Mouse (Mus musculus): ENCODE measurements around the gene Pmfbp1. TPM values are rescaled to one million over a fixed set of nuclear protein-coding genes. Genes with fewer than 3 reads are reported as not detected.

The Pmfbp1 gene
- polyA plus RNA-seq, 1 experiment from 2014 or later: 2.1 TPM

DNA sequence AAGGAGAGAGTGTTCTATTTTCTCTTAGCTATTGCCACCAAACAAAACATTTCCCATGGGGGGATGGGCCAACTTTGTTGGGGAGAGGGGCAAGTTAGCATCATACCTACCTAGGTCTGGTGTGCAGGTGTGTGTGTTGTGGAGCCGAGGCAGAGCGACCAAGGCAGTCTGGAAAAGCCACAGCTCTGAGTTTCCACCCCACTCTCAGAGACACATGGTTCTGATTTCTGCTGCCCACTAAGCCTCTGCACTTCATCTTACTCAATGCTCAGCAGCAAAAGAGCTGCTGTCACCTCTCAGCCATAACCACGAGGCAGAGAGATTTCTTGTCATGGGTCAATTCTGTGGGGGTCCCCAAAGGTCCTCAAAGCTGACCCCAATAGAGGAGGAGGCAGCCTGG lies 28.8 kb upstream of the Pmfbp1 start:
- no peak for DNase-seq (ENCODE audit: low spot score)

DNA sequence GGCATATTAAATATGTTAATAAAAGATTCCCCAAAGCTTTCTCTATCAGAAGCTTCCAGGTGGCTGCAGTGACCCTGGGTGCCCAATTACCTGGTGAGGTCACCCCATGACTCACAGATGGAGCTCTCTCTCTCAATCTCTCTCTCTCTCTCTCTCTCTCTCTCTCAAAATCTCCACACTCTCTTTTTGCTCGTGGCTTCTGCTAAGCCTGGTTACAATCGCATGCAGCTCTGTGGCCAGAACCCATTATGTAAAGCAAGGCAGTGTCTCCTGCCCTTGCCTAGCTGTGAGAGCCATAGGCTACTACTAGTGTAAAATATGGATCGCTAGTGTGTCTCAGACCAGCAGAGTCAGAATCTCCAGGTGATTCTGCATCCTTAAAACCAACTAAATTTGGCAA lies 28.1 kb upstream of the Pmfbp1 start:
- ATAC-seq (ENCODE audit: insufficient read depth, low FRiP score, low TSS enrichment) (no peak), DNase-seq (ENCODE audit: low spot score) (no peak)
- no peak overlapping the region for H3K27ac ChIP-seq (ENCODE audit: low read depth, low read length)
- H3K4me3 ChIP-seq (ENCODE audit: low read depth, low read length): no peak overlapping the region
- no peak overlapping the region for H3K9ac ChIP-seq (ENCODE audit: low read length)
- H3K27me3 ChIP-seq (ENCODE audit: control insufficient read depth, insufficient read depth, low read length): no peaks in the 10 kb centered on the region
- WGBS: 68% methylated on average over 3 of the region's 3 CpGs
- H3K36me3 ChIP-seq (ENCODE audit: control insufficient read depth, insufficient read depth, low read length): no peaks in the 10 kb centered on the region
- no peaks in the 10 kb centered on the region for H3K9me3 ChIP-seq (ENCODE audit: control insufficient read depth, low read length)
- no peak overlapping the region for H3K4me2 ChIP-seq (ENCODE audit: low read depth)
- H3K4me1 ChIP-seq (ENCODE audit: control insufficient read depth, insufficient read depth, low read length): peaks cover 21% of the 10 kb centered on the region

More for the DNA sequence above, 28.8 kb upstream of the Pmfbp1 start:
- H3K36me3 ChIP-seq (ENCODE audit: control insufficient read depth, insufficient read depth, low read length): no peaks in the 10 kb centered on the region
- H3K4me1 ChIP-seq (ENCODE audit: control insufficient read depth, insufficient read depth, low read length): peaks cover 21% of the 10 kb centered on the region
- no peak overlapping the region for H3K4me3 ChIP-seq (ENCODE audit: low read depth, low read length)
- no peak overlapping the region for H3K9ac ChIP-seq (ENCODE audit: low read length)
- peak overlapping the region; percentile 53 for H3K27ac ChIP-seq (ENCODE audit: low read depth, low read length)
- H3K27me3 ChIP-seq (ENCODE audit: control insufficient read depth, insufficient read depth, low read length): no peaks in the 10 kb centered on the region
- no peak overlapping the region for H3K4me2 ChIP-seq (ENCODE audit: low read depth)
- 63% methylated on average over 3 of the region's 3 CpGs for WGBS
- no peaks in the 10 kb centered on the region for H3K9me3 ChIP-seq (ENCODE audit: control insufficient read depth, low read length)
- ATAC-seq (ENCODE audit: insufficient read depth, low FRiP score, low TSS enrichment): no peak

DNA sequence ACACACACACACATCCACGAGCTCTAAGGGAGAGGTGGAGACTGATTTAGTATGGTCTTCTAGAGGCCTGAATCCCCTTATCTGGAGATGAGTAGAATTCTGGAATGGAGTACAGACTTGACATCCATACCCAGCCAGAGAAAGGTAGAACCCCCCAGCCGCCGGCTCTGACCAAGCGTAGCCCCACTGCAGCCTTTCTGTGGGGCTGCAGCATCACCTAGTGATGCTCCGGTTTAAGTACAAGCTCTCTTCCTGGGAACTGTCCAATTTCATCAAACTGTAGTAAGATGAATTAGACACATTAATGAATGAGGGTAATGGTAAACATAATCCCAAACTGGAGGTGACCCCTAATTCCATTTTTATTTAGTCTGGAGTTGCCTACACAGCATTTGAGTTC lies 26.3 kb upstream of the Pmfbp1 start:
- no peak overlapping the region for H3K4me2 ChIP-seq (ENCODE audit: low read depth)
- DNase-seq (ENCODE audit: low spot score): peak; percentile 50
- no peak overlapping the region for H3K9ac ChIP-seq (ENCODE audit: low read length)
- H3K9me3 ChIP-seq (ENCODE audit: control insufficient read depth, low read length): no peaks in the 10 kb centered on the region
- H3K27ac ChIP-seq (ENCODE audit: low read depth, low read length): no peak overlapping the region
- 35% methylated on average over 5 of the region's 5 CpGs for WGBS
- H3K36me3 ChIP-seq (ENCODE audit: control insufficient read depth, insufficient read depth, low read length): no peaks in the 10 kb centered on the region
- H3K4me3 ChIP-seq (ENCODE audit: low read depth, low read length): no peak overlapping the region
- H3K4me1 ChIP-seq (ENCODE audit: control insufficient read depth, insufficient read depth, low read length): peaks cover 21% of the 10 kb centered on the region
- H3K27me3 ChIP-seq (ENCODE audit: control insufficient read depth, insufficient read depth, low read length): no peaks in the 10 kb centered on the region
- ATAC-seq (ENCODE audit: insufficient read depth, low FRiP score, low TSS enrichment): no peak

DNA sequence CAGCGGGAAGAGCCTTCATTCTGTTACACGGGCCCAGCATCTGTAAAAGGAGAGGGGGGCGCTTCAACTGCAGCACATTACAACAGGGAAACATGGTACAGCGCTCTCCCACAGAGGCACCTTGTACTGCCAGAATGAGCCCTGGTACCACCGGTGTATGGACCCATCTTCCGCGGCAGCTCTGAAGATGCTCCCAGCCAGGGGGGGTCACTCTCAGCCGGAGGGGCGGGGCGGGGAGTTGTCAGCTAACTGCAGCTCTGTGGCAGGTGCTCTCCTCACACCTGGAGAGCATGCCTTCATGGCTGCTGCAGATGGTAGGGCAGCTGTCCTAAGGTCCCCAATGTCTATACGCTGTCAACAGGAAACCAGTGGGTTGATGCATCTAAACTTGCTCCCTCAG lies 25.7 kb upstream of the Pmfbp1 start:
- WGBS: 92% methylated on average over 11 of the region's 11 CpGs
- Histone ChIP-seq H3K27ac (ENCODE audit: low read depth, low read length) (no peak overlapping the region), H3K9ac (ENCODE audit: low read length) (no peak overlapping the region), H3K4me3 (ENCODE audit: low read depth, low read length) (no peak overlapping the region), H3K27me3 (ENCODE audit: control insufficient read depth, insufficient read depth, low read length) (no peaks in the 10 kb centered on the region), H3K36me3 (ENCODE audit: control insufficient read depth, insufficient read depth, low read length) (no peaks in the 10 kb centered on the region), H3K4me1 (ENCODE audit: control insufficient read depth, insufficient read depth, low read length) (peaks cover 21% of the 10 kb centered on the region), H3K4me2 (ENCODE audit: low read depth) (no peak overlapping the region), H3K9me3 (ENCODE audit: control insufficient read depth, low read length) (no peaks in the 10 kb centered on the region)
- no peak for ATAC-seq (ENCODE audit: insufficient read depth, low FRiP score, low TSS enrichment)
- DNase-seq (ENCODE audit: low spot score): no peak

DNA sequence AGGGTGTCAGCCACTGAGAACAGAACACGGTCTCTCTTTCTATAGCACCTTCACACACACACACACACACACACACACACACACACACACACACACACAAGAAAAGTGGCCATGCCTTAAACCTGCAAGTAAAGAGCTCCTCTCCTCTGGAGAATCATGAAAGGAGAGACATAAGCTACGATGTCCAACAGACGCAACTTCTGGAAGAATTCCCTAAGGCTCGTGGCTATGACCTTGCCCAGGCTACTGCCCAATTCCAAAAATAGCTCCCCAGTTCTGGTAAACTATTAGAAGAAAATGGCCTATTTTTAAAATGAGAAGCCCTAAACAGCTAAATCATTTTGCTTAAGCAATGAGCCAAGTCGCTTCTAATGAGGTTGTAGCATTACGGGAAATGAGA lies 22.0 kb upstream of the Pmfbp1 start:
- Histone ChIP-seq H3K36me3 (ENCODE audit: control insufficient read depth, insufficient read depth, low read length) (no peaks in the 10 kb centered on the region), H3K27ac (ENCODE audit: low read depth, low read length) (no peak overlapping the region), H3K27me3 (ENCODE audit: control insufficient read depth, insufficient read depth, low read length) (no peaks in the 10 kb centered on the region), H3K9ac (ENCODE audit: low read length) (no peak overlapping the region), H3K4me3 (ENCODE audit: low read depth, low read length) (no peak overlapping the region), H3K4me1 (ENCODE audit: control insufficient read depth, insufficient read depth, low read length) (no peaks in the 10 kb centered on the region), H3K4me2 (ENCODE audit: low read depth) (no peak overlapping the region), H3K9me3 (ENCODE audit: control insufficient read depth, low read length) (no peaks in the 10 kb centered on the region)
- DNase-seq (ENCODE audit: low spot score) (no peak), ATAC-seq (ENCODE audit: insufficient read depth, low FRiP score, low TSS enrichment) (no peak)
- WGBS: 84% methylated on average over 6 of the region's 6 CpGs

DNA sequence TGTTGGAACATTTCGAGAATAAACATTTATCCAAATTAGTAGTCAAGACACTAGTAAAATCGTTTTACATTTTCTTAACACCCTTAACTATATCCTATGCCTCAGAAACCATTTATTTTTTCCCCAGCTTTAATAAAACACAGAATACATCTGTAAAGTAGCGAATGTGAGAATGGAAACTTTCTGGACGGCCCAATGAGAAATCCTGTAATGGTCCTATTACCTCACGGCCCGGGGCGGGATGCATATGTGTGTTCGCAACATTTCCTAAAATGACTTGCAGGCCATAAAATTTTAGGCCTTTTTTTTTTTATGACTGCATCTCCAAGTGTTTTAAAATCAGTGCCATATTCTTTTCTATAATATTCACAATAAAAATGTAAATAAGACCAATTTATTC lies 21.4 kb upstream of the Pmfbp1 start:
- Histone ChIP-seq H3K27me3 (ENCODE audit: control insufficient read depth, insufficient read depth, low read length) (no peaks in the 10 kb centered on the region), H3K27ac (ENCODE audit: low read depth, low read length) (no peak overlapping the region), H3K4me1 (ENCODE audit: control insufficient read depth, insufficient read depth, low read length) (no peaks in the 10 kb centered on the region), H3K36me3 (ENCODE audit: control insufficient read depth, insufficient read depth, low read length) (no peaks in the 10 kb centered on the region), H3K4me2 (ENCODE audit: low read depth) (no peak overlapping the region), H3K4me3 (ENCODE audit: low read depth, low read length) (no peak overlapping the region), H3K9me3 (ENCODE audit: control insufficient read depth, low read length) (no peaks in the 10 kb centered on the region), H3K9ac (ENCODE audit: low read length) (no peak overlapping the region)
- WGBS: 83% methylated on average over 8 of the region's 8 CpGs
- DNase-seq (ENCODE audit: low spot score) (no peak), ATAC-seq (ENCODE audit: insufficient read depth, low FRiP score, low TSS enrichment) (no peak)

DNA sequence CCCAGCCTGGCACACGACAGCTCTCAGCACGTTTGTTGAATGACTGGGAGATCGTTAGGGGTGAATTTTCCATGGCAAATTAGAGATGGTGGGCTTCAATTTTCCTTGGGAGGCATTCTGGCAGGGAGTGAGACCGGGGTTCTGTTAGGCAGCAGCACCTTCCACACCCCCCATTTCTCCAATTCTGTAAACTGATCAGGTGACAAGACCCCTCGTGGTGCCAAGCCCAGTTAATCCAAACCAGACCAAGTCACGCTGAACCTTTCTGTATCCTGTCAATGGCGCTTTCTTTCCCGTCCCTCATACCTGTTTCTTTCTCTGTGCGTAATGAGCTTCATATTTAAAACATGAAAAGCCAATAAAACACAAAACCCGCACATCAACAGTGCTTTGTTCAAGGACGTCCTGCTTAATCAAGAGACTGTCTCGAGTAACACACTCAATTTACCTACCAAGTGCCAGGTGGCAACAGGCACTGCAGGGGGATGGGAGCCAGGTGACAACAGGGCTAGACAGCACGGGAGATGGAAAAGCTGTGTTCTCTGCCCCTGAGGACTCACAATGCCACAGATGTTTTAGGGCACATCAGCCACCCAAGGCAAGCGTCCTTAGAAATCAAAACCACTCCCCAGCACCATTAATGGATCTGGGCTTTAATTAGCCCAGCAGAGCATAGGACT lies 19.2 kb upstream of the Pmfbp1 start:
- ATAC-seq (ENCODE audit: insufficient read depth, low FRiP score, low TSS enrichment) (no peak), DNase-seq (ENCODE audit: low spot score) (no peak)
- Histone ChIP-seq H3K9ac (ENCODE audit: low read length) (no peak overlapping the region), H3K36me3 (ENCODE audit: control insufficient read depth, insufficient read depth, low read length) (no peaks in the 10 kb centered on the region), H3K4me3 (ENCODE audit: low read depth, low read length) (no peak overlapping the region), H3K4me1 (ENCODE audit: control insufficient read depth, insufficient read depth, low read length) (no peaks in the 10 kb centered on the region), H3K27me3 (ENCODE audit: control insufficient read depth, insufficient read depth, low read length) (no peaks in the 10 kb centered on the region), H3K4me2 (ENCODE audit: low read depth) (no peak overlapping the region), H3K9me3 (ENCODE audit: control insufficient read depth, low read length) (no peaks in the 10 kb centered on the region), H3K27ac (ENCODE audit: low read depth, low read length) (no peak overlapping the region)
- WGBS: 65% methylated on average over 14 of the region's 14 CpGs

DNA sequence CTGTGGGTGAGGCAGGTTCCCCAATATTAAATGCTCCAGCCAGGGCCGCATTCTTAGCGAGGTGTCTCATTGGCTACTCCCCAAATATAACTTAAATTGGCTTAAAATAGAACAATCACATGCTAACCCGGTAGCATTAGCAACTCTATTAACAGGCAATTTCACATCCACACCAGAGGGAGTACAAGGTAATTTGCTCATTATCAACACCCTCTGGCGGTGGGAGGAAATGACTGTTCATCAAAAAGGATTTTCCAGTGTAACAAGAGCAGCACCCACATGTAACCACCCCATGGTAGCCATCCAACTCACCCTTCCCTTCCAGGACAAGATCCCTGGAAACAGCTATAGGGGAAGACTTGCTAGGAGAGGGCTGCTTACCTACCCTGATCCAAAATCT lies 18.4 kb upstream of the Pmfbp1 start:
- H3K36me3 ChIP-seq (ENCODE audit: control insufficient read depth, insufficient read depth, low read length): no peaks in the 10 kb centered on the region
- no peak overlapping the region for H3K4me3 ChIP-seq (ENCODE audit: low read depth, low read length)
- H3K9me3 ChIP-seq (ENCODE audit: control insufficient read depth, low read length): no peaks in the 10 kb centered on the region
- H3K9ac ChIP-seq (ENCODE audit: low read length): no peak overlapping the region
- 78% methylated on average over 4 of the region's 4 CpGs for WGBS
- H3K4me1 ChIP-seq (ENCODE audit: control insufficient read depth, insufficient read depth, low read length): no peaks in the 10 kb centered on the region
- ATAC-seq (ENCODE audit: insufficient read depth, low FRiP score, low TSS enrichment) (no peak), DNase-seq (ENCODE audit: low spot score) (no peak)
- H3K27ac ChIP-seq (ENCODE audit: low read depth, low read length): no peak overlapping the region
- no peak overlapping the region for H3K4me2 ChIP-seq (ENCODE audit: low read depth)
- no peaks in the 10 kb centered on the region for H3K27me3 ChIP-seq (ENCODE audit: control insufficient read depth, insufficient read depth, low read length)

DNA sequence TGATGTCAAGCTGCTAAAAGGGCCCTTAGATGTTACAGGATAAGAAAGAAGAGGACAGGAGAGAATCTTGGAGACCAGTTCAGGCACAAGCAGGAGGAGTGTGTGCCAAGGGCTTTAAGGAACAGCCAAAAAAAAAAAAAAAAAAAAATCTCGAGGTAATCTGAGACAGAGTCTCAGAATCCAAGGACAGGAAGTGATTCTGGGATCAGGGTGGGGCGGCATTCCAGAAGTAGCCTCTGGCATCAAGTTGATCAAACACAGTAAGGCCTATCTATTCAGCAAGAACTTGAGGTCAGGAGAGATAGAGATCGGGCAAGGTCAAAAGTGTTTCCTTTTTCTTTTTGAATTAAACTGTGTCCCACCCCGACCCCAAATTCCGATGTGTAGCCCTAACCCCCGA lies 15.2 kb upstream of the Pmfbp1 start:
- no peak for DNase-seq (ENCODE audit: low spot score)
- no peak overlapping the region for H3K27ac ChIP-seq (ENCODE audit: low read depth, low read length)
- no peak overlapping the region for H3K9ac ChIP-seq (ENCODE audit: low read length)
- no peaks in the 10 kb centered on the region for H3K4me1 ChIP-seq (ENCODE audit: control insufficient read depth, insufficient read depth, low read length)
- H3K4me3 ChIP-seq (ENCODE audit: low read depth, low read length): no peak overlapping the region
- H3K9me3 ChIP-seq (ENCODE audit: control insufficient read depth, low read length): no peaks in the 10 kb centered on the region
- WGBS: 83% methylated on average over 6 of the region's 6 CpGs
- no peak overlapping the region for H3K4me2 ChIP-seq (ENCODE audit: low read depth)
- ATAC-seq (ENCODE audit: insufficient read depth, low FRiP score, low TSS enrichment): no peak
- no peaks in the 10 kb centered on the region for H3K27me3 ChIP-seq (ENCODE audit: control insufficient read depth, insufficient read depth, low read length)
- H3K36me3 ChIP-seq (ENCODE audit: control insufficient read depth, insufficient read depth, low read length): no peaks in the 10 kb centered on the region
